Mouse (Mus musculus) limb, embryonic 10.5 days (tissue): Measurements from ENCODE around the gene Col15a1. TPM values are rescaled to one million over a fixed set of nuclear protein-coding genes. Genes with fewer than 3 reads are reported as not detected.

Experiments used
- DNase-seq: peaks from one replicate; pipeline ENCODE4 v3.0.0-alpha.2; 2017; ENCODE audit warnings: low spot score
- H3K27ac ChIP-seq: fragments of 300-500 bp; sonication (generic); 2 replicates; pipeline ENCODE4 v1.5.1; 2016; ENCODE audit warnings: mild to moderate bottlenecking
- H3K27me3 ChIP-seq: fragments of 300-500 bp; sonication (generic); 2 replicates; pipeline ENCODE4 v1.6.1; 2016; ENCODE audit warnings: low read depth, mild to moderate bottlenecking; ENCODE audit not compliant: poor library complexity, severe bottlenecking
- H3K36me3 ChIP-seq: fragments of 300-500 bp; sonication (generic); 2 replicates; pipeline ENCODE4 v1.6.1; 2016; ENCODE audit warnings: mild to moderate bottlenecking, moderate library complexity
- H3K4me1 ChIP-seq: fragments of 300-500 bp; sonication (generic); 2 replicates; pipeline ENCODE4 v1.6.1; 2016
- H3K4me3 ChIP-seq: fragments of 300-500 bp; sonication (generic); 2 replicates; pipeline ENCODE4 v1.5.1; 2016; ENCODE audit warnings: mild to moderate bottlenecking, moderate library complexity
- H3K9me3 ChIP-seq: fragments of 300-500 bp; sonication (generic); replicated peaks from 2 replicates; pipeline ENCODE4 v1.6.1; 2016; ENCODE audit warnings: mild to moderate bottlenecking
- WGBS: fragments of 180-500 bp; shearing (Covaris S2); methylation state at CpG from one replicate; pipeline ENCODE4 v1.1.7; 2016; 5-methylcytosine and 5-hydroxymethylcytosine counted together
- polyA plus RNA-seq: library from polyadenylated mRNA; unstranded; fragments of >200 nt; fragmentation: Nextera tagmentation; extraction: Ambion mirVana; gene quantifications from 2 replicates; pipeline ENCODE4 v1.2.1, GENCODE M21; 2016

The Col15a1 gene
- 4.9 and 8.4 TPM in 2 replicates for polyA plus RNA-seq

DNA sequence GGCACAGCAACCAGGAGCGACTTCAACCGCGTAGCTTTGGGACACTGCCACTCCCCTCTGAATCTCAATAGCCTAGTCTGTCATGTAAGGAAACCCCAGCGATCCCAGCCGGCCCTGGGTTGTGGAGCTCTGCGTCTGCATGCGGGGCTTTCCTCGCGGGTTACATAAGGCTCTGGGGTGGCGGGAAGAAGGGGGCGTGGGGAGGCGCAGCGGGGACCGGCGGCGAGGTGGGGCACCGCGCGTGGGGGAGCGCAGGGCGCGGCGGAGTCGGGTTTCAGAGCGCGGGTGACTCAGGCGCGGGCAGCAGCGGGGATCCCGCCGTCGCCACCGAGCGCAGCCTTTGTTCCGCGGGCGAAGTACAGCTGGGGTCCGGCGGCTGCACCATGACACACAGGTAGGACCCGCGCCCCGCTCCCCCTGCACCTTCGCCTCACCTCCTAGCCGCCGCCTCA lies at the start of gene Col15a1:
Gene Col15a1, plus strand, starts transcription at position 193 of the 452 bp plus-strand sequence.
- DNase-seq: peak; percentile 68
- 2% methylated on average over 44 of the region's 45 CpGs for WGBS
- Histone ChIP-seq H3K27ac (peak within 1 kb of the TSS; percentile 73), H3K4me3 (peak within 1 kb of the TSS; percentile 63), H3K4me1 (peaks cover 14% of the 10 kb centered on the region), H3K36me3 (no peaks in the 10 kb centered on the region), H3K27me3 (peaks cover 84% of the 10 kb centered on the region), H3K9me3 (no peaks in the 10 kb centered on the region)

DNA sequence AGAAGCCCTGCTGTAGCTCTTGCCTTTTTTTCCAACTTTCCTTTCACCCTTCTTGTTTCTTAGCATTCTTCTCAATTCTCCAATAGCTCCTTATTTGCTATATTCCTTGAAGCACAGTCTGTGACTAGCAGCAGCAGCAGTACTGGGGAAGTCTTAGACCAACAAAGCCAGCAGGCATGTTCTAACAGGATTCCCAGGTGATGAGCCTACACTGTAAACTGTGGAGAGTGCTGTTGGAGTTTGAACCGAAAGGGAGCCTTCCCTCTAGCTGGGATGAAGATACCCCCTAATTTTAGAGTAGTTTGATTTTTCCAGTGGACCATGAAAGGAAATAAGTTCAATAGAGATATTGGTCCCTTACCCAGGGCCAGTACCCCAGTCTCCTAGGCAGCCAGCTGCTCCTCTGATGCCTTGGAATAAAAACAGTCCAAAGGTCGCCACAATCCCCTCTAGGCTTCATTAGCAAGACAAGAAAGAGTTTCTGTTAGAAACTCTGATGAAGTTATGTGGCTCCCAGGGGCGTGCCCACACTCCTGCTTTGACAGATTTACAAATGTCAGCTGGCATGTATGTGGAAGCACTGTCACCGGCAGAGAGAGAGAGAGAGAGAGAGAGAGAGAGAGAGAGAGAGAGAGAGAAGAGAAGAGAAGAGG lies 46.7 kb upstream of the Col15a1 start:
- no peaks in the 10 kb centered on the region for H3K36me3 ChIP-seq
- H3K9me3 ChIP-seq: no peaks in the 10 kb centered on the region
- no peak for DNase-seq
- H3K27me3 ChIP-seq: no peaks in the 10 kb centered on the region
- H3K27ac ChIP-seq: no peak overlapping the region
- 12% methylated on average over 4 of the region's 4 CpGs for WGBS
- H3K4me3 ChIP-seq: no peak overlapping the region
- peaks cover 17% of the 10 kb centered on the region for H3K4me1 ChIP-seq

DNA sequence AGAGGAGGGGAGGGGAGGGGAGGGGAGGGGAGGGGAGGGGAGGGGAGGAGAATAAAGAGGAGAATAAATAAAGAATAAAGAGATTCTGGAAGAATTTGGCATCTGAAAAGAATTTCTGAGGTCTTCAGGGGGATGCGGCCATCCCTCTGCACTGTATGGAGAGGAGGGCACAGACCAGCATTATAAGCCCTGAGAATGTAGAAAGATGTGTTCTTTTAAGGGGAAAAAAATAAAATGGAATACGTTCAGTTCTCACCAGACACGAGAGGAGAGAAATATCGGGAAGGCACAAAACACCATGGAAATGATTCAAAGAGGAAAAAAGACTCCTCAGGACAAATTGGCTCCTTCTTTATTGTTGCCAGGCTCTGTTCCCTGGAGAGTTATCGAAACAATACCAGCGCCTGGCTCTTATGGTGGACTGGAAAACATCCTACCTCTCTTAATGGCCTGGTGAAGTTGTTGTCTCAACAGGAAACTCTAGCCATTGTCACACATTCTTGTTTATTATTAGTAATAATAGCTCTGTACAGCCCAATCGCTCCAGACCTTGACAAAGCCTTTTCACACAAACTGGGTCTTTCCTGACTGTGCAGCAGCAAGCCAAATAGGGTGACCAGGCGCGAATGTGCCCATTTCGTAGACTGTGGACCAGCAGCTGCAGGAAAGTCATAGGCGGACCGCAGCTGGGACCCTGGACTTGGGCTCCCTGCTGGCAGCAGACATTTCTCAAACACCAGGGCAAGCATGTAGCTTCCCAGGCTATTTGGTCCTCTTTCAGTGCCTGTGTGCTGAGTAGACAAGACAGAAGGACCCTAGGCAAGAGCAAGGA lies 46.0 kb upstream of the Col15a1 start:
- Histone ChIP-seq H3K4me3 (no peak overlapping the region), H3K27ac (no peak overlapping the region), H3K9me3 (no peaks in the 10 kb centered on the region), H3K36me3 (no peaks in the 10 kb centered on the region), H3K27me3 (no peaks in the 10 kb centered on the region), H3K4me1 (peaks cover 17% of the 10 kb centered on the region)
- 79% methylated on average over 12 of the region's 12 CpGs for WGBS
- DNase-seq: no peak

DNA sequence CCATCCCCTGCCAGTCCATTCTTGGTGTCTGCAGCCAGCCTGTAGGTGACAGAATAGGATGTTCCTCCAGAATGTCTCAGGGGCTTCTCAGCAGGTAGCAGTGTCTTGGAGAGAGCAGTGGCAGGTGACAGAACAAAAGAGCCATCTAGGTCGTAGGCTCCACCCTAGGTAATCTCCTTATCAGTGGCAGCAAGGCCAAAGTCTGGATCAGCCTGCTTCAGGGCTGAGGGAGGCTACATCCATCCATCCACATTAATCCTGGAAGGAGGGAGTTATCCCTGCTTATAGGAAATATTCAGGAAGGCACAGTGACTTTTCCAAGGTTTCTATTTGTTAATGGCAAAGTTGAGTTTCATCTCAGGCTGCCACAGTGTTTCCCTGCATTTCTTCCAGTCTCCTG lies 35.6 kb upstream of the Col15a1 start:
- no peak overlapping the region for H3K4me3 ChIP-seq
- DNase-seq: no peak
- WGBS: 55% methylated on average over 1 of the region's 1 CpGs
- no peaks in the 10 kb centered on the region for H3K36me3 ChIP-seq
- peaks cover 5% of the 10 kb centered on the region; the same call in 1 of the 2 replicates for H3K4me1 ChIP-seq
- H3K27ac ChIP-seq: no peak overlapping the region
- H3K9me3 ChIP-seq: no peaks in the 10 kb centered on the region
- no peaks in the 10 kb centered on the region for H3K27me3 ChIP-seq

DNA sequence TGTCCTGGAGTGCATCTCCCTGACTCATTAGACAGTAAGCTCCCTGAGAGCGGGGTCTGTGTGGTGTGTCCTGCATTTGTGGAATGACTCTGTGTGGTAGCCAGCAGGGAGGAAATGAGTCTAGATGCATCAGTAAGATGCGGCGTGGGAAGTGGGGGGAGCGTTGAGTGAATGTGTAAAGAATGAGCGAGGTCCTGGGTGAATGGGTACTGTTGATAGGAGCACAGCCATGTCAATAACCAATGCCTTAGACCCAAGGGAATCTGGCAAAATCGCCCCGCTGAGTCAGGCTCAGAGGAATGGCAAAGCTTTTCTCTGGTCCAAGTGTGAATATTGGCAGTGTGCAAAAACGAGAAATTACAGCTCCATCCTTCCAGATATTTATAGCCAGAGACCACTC lies 30.9 kb upstream of the Col15a1 start:
- no peak for DNase-seq
- no peak overlapping the region; the same call in 1 of the 2 replicates for H3K27ac ChIP-seq
- H3K27me3 ChIP-seq: no peaks in the 10 kb centered on the region
- H3K4me1 ChIP-seq: peaks cover 7% of the 10 kb centered on the region; the same call in 1 of the 2 replicates
- 89% methylated on average over 8 of the region's 8 CpGs for WGBS
- no peak overlapping the region for H3K4me3 ChIP-seq
- no peaks in the 10 kb centered on the region for H3K36me3 ChIP-seq
- no peaks in the 10 kb centered on the region for H3K9me3 ChIP-seq

DNA sequence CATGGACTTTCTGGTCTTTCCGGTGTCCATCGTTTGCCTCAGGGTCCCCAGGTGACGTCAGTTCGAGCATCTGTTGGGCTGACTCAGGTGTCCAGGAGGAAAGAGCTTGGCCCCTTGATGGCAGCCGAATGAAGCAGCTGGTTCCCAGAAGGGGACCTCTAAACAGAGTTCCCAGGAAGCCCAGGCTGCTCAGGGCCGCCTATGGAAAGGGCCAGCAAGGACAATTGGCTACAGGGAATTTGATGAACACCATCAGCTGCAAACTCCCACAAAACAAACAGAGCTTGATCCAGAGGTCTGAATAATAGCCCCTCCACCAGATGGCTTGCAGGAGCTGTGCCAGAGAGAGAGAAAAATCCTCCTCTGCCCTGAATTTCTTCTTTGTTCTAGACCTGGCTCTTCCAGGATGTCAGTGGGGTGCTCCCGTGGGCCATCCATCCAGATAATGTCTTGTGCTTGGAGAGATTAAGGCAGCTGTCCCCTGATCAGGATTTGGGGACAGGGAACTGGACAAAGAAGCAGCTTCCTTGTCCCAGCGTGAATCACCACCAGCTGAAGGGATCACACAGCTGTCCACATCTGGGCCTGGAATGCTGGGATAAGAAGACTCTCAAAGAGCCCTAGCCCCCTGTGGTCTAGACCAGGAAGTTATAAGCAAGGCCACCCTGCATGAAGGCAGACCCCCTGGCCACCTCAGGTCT lies 29.6 kb upstream of the Col15a1 start:
- DNase-seq: no peak
- no peaks in the 10 kb centered on the region for H3K9me3 ChIP-seq
- H3K4me1 ChIP-seq: peaks cover 7% of the 10 kb centered on the region; the same call in 1 of the 2 replicates
- H3K4me3 ChIP-seq: no peak overlapping the region
- no peak overlapping the region for H3K27ac ChIP-seq
- no peaks in the 10 kb centered on the region for H3K27me3 ChIP-seq
- 85% methylated on average over 8 of the region's 8 CpGs for WGBS
- no peaks in the 10 kb centered on the region for H3K36me3 ChIP-seq

DNA sequence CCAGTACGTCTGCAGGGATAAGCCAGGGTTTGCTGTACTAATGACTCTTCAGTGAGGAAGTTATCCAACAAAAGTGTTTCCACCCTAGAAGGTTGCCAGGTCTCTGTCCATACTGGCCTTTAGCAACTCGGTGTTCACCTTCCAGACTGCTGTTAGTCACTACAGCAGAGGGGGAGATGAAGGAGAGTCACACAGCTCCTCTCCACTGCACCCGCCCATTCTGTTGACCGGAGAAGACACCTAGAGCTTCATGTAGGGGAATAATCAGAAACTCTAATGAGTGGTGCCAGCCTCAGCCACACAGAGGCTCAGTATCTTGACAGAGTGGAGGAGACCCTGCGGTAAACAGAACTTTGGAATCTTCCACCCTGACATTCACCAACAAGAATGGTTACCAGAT lies 28.4 kb upstream of the Col15a1 start:
- no peaks in the 10 kb centered on the region for H3K36me3 ChIP-seq
- H3K4me1 ChIP-seq: peaks cover 7% of the 10 kb centered on the region; the same call in 1 of the 2 replicates
- H3K27me3 ChIP-seq: no peaks in the 10 kb centered on the region
- 89% methylated on average over 5 of the region's 5 CpGs for WGBS
- no peak for DNase-seq
- no peak overlapping the region for H3K4me3 ChIP-seq
- no peaks in the 10 kb centered on the region for H3K9me3 ChIP-seq
- no peak overlapping the region for H3K27ac ChIP-seq

DNA sequence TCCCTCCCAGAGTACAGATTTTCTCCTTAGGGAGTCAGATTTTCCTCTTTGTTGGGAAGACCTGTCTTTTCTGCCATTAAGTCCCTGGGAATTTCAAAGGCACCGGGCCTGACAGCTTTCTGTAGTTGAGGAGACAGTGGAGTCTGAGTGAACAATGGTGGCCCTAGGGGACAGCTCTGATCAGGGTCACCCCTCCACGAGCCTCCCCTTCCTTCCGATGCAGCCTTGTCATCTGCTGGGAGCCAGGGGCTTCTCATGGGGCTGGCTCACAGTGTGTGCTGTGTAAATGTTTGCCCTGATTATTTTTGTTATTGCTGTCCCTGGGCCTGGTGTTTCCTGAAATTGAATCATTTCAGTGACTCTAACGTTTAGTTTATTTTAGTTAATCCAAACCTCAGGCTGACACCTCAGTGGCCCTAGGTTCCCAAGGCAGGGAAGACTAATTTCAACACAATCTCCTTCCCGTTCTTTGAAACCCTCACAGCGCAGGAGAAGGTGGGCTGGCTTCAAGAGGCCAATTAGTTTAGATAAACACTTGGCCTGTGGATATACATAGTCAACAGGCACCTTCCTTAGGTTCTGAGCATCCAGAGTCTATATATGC lies 23.8 kb upstream of the Col15a1 start:
- Histone ChIP-seq H3K4me1 (no peaks in the 10 kb centered on the region), H3K36me3 (no peaks in the 10 kb centered on the region), H3K9me3 (no peaks in the 10 kb centered on the region), H3K27ac (no peak overlapping the region), H3K4me3 (no peak overlapping the region), H3K27me3 (no peaks in the 10 kb centered on the region)
- no peak for DNase-seq
- WGBS: 57% methylated on average over 6 of the region's 6 CpGs

DNA sequence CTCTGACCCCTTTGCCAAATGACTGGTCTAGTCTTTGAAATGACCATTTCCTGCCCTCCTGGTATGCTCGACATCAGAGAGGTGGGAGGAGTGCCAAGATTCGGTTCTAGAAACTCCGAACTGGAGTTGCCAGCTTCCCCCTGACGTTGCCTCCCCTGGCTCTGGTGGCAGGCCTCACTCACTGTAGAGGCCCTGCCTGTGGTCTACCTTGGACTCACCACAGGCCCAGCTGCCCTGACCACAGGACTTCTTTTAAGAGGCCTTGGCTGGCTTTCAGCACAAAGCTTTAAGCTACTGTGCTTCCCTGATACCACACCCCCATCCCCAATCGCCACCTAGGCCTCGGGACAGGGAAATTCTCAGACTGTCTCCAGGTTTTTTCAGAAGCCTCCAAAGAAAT lies 21.4 kb upstream of the Col15a1 start:
- Histone ChIP-seq H3K27ac (no peak overlapping the region), H3K4me3 (no peak overlapping the region), H3K36me3 (no peaks in the 10 kb centered on the region), H3K27me3 (no peaks in the 10 kb centered on the region), H3K4me1 (no peaks in the 10 kb centered on the region), H3K9me3 (no peaks in the 10 kb centered on the region)
- no peak for DNase-seq
- 87% methylated on average over 6 of the region's 6 CpGs for WGBS

DNA sequence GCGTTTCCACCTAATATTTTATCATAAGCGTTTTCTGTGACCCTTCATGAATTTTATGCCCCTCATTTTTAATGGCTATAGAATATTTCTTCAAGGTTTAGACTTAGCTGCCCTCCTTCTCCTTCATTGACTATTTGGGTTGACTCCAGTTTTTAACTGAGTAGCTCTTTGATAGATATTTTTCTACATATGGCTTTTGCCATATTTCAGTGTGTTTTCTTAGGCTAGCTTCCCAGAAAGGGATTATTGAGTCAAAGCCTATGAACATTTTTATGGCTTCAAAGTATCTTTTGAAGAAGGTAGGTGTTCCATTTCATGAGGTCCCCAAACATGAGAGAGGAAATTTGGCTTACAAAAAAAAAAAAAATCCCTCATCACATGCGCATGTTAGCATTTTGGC lies 11.8 kb upstream of the Col15a1 start:
- no peak for DNase-seq
- Histone ChIP-seq H3K36me3 (no peaks in the 10 kb centered on the region), H3K4me3 (no peak overlapping the region), H3K4me1 (no peaks in the 10 kb centered on the region; the same call in 1 of the 2 replicates), H3K9me3 (no peaks in the 10 kb centered on the region), H3K27me3 (no peaks in the 10 kb centered on the region), H3K27ac (no peak overlapping the region)
- 90% methylated on average over 3 of the region's 3 CpGs for WGBS

DNA sequence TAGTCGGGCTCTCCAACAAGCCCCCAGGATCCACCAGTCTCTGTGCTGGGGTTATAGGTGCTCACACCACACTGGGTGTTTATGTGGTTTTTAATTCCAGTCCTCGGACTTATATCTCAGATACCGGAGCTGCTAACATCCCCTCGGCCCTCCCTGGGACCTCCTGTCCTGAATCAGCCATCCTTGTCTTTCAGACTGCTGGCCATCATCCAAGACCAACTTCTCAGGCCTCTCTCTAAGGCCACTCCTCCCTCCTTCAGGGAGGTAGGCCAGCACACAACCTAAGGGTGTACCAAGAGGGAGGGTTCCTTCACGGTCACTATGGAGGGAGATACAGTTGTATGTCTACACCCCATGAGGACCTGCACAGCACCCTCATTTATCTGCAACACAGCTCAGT lies 4.3 kb upstream of the Col15a1 start:
- 94% methylated on average over 5 of the region's 5 CpGs for WGBS
- Histone ChIP-seq H3K9me3 (no peaks in the 10 kb centered on the region), H3K27me3 (peaks cover 50% of the 10 kb centered on the region), H3K27ac (no peak overlapping the region), H3K4me1 (peaks cover 11% of the 10 kb centered on the region), H3K36me3 (no peaks in the 10 kb centered on the region), H3K4me3 (no peak overlapping the region)
- no peak for DNase-seq

DNA sequence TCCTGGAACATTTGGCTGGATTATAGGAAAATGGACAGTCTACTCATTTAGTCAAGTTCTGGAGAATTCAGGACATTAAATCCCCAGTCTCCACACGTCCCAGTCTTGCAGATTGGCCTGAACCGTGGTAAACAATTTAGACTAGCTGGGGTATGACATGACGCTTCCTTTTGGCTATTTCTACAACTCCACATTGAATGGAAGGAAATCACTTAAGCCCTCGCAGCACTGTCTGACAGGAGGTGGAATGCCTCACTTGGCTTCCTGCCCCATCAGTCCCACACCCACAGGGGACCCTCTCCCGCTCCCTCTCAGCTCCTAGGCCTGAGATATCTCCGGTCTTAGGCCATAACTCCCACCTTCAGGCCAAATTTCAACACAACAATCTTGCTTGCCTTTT lies 2.1 kb upstream of the Col15a1 start:
- peaks cover 72% of the 10 kb centered on the region for H3K27me3 ChIP-seq
- no peak overlapping the region for H3K27ac ChIP-seq

More for the DNA sequence above, 2.1 kb upstream of the Col15a1 start:
- H3K36me3 ChIP-seq: no peaks in the 10 kb centered on the region
- H3K4me3 ChIP-seq: no peak overlapping the region
- DNase-seq: no peak
- WGBS: 83% methylated on average over 6 of the region's 6 CpGs
- H3K9me3 ChIP-seq: no peaks in the 10 kb centered on the region
- H3K4me1 ChIP-seq: peaks cover 14% of the 10 kb centered on the region
